Mouse (Mus musculus): ENCODE results near the gene Uroc1.

The Uroc1 gene

GRCm38 (mm10) chr6:90332561-90333425 lies at the start of gene Uroc1:
Gene Uroc1 (plus strand): TSS chr6:90333284.
- WGBS = 91% methylated on average over 7 of the region's 7 CpGs

GRCm38 (mm10) chr6:90288265-90288664 lies 44.8 kb upstream of the Uroc1 start:
- 57% methylated on average over 12 of the region's 12 CpGs for WGBS

GRCm38 (mm10) chr6:90300919-90301318 lies 32.2 kb upstream of the Uroc1 start, which contains the start of gene BC048671:
Gene BC048671 (plus strand): TSS chr6:90301219.
- WGBS = 89% methylated on average over 1 of the region's 1 CpGs

- WGBS = 90% methylated on average over 6 of the region's 6 CpGs
These were observed 26.6 kb upstream of the Uroc1 start for GRCm38 (mm10) chr6:90306315-90306975.

GRCm38 (mm10) chr6:90308839-90309778 lies 24.0 kb upstream of the Uroc1 start:
- WGBS = 89% methylated on average over 87 of the region's 87 CpGs

- WGBS = 78% methylated on average over 5 of the region's 5 CpGs
These were observed 17.1 kb upstream of the Uroc1 start for GRCm38 (mm10) chr6:90315961-90316360.

- 79% methylated on average over 2 of the region's 2 CpGs for WGBS
These were observed 15.4 kb upstream of the Uroc1 start for GRCm38 (mm10) chr6:90317510-90318258.

GRCm38 (mm10) chr6:90319019-90319418 lies 14.1 kb upstream of the Uroc1 start:
- 91% methylated on average over 2 of the region's 2 CpGs for WGBS

- 67% methylated on average over 7 of the region's 7 CpGs for WGBS
These were observed 13.5 kb upstream of the Uroc1 start for GRCm38 (mm10) chr6:90319475-90320191.

- 91% methylated on average over 5 of the region's 5 CpGs for WGBS
These were observed 12.7 kb upstream of the Uroc1 start for GRCm38 (mm10) chr6:90320429-90320828.

- WGBS = 60% methylated on average over 4 of the region's 4 CpGs
These were observed 11.3 kb upstream of the Uroc1 start for GRCm38 (mm10) chr6:90321811-90322210.

GRCm38 (mm10) chr6:90324026-90324425 lies 9.1 kb upstream of the Uroc1 start:
- 41% methylated on average over 3 of the region's 3 CpGs for WGBS

GRCm38 (mm10) chr6:90324463-90324862 lies 8.6 kb upstream of the Uroc1 start:
- 77% methylated on average over 3 of the region's 3 CpGs for WGBS

- 17% methylated on average over 22 of the region's 22 CpGs for WGBS
These were observed 8.1 kb upstream of the Uroc1 start, which contains the start of gene Chst13 for GRCm38 (mm10) chr6:90324991-90325390. Gene Chst13 (minus strand): TSS chr6:90325185.

GRCm38 (mm10) chr6:90327670-90328069 lies 5.4 kb upstream of the Uroc1 start:
- 20% methylated on average over 6 of the region's 6 CpGs for WGBS

- WGBS = 3% methylated on average over 1 of the region's 1 CpGs
These were observed 3.1 kb upstream of the Uroc1 start for GRCm38 (mm10) chr6:90329953-90330352.

- 84% methylated on average over 3 of the region's 3 CpGs for WGBS
These were observed 1.2 kb downstream of the Uroc1 start for GRCm38 (mm10) chr6:90334244-90334643.

- WGBS = 76% methylated on average over 2 of the region's 2 CpGs
These were observed 9.3 kb downstream of the Uroc1 start for GRCm38 (mm10) chr6:90342343-90342742.

GRCm38 (mm10) chr6:90347183-90347582 lies 14.1 kb downstream of the Uroc1 start:
- WGBS = 94% methylated on average over 4 of the region's 4 CpGs

- 74% methylated on average over 4 of the region's 4 CpGs for WGBS
These were observed 15.4 kb downstream of the Uroc1 start for GRCm38 (mm10) chr6:90348500-90348899.
